Mouse (Mus musculus): ENCODE measurements around the gene Gnb3.

GRCm38 (mm10) chr6:124854647-124855046, 14.6 kb upstream of the Gnb3 start:
- TF ChIP-seq CTCF (conservative IDR thresholded peaks at IDR 0.05; ENCODE audit: low read length), result no peak
- TF ChIP-seq NANOG (IDR thresholded peaks at IDR 0.05; ENCODE audit: borderline replicate concordance, low read length), result no peak
- no peak for TF ChIP-seq POU5F1 (IDR thresholded peaks at IDR 0.05; ENCODE audit: borderline replicate concordance, low read length)

Measured in E14TG2a.4 (cell line).